Mouse (Mus musculus): Measurements from ENCODE around the gene Fam71f1.

- no peak for TF ChIP-seq CTCF (IDR thresholded peaks at IDR 0.05; ENCODE audit: extremely low read depth, insufficient read depth, low read length)
- TF ChIP-seq POLR2A (IDR thresholded peaks at IDR 0.05; ENCODE audit: extremely low read depth, insufficient read depth, low read length) = no peak
These were observed 28.2 kb downstream of the Fam71f1 start for GRCm38 (mm10) chr6:29347189-29347588.

All from cortical plate, adult 2 months (tissue).